Mouse (Mus musculus): Measurements from ENCODE around the gene Fam181b. TPM values are rescaled to one million over a fixed set of nuclear protein-coding genes. Genes with fewer than 3 reads are reported as not detected.
A peak's percentile ranks its signal among the peaks of the same experiment; 100 is the strongest.

The Fam181b gene
- total RNA-seq (2014; fragmentation: Nextera tagmentation), result not detected in 2 replicates
- total RNA-seq (2017), result 0.11 TPM in 1 of 2 replicates, not detected in the other
- polyA plus RNA-seq (2012), result not detected in 2 replicates

- no peaks in the 10 kb centered on the region for H3K36me3 ChIP-seq (replicated peaks)
- peaks cover 16% of the 10 kb centered on the region for H3K9me3 ChIP-seq (replicated peaks)
- ATAC-seq (ENCODE audit: extremely low read depth, insufficient number of reproducible peaks, low FRiP score, poor library complexity, severe bottlenecking) (no peak), DNase-seq (ENCODE audit: low spot score) (no peak)
- H3K4me3 ChIP-seq (ENCODE audit: low read depth, low read length), result peak within 1 kb of the TSS; percentile 27; the same call in 1 of the 2 replicates
- TF ChIP-seq POLR2AphosphoS5 (IDR thresholded peaks at IDR 0.05; ENCODE audit: insufficient replicate concordance, low read depth, low read length) (no peak), GATA1 (IDR thresholded peaks at IDR 0.05; ENCODE audit: borderline replicate concordance, low read length) (no peak), GATA2 (IDR thresholded peaks at IDR 0.05; ENCODE audit: borderline replicate concordance, low read depth, low read length) (no peak), CTCF (IDR thresholded peaks at IDR 0.05; ENCODE audit: low read depth, low read length) (no peak), TAL1 (conservative IDR thresholded peaks at IDR 0.05; ENCODE audit: low read depth, low read length) (no peak)
- H3K4me1 ChIP-seq (ENCODE audit: insufficient read depth, low read depth, low read length), result no peaks in the 10 kb centered on the region
- no peaks in the 10 kb centered on the region for H3K27me3 ChIP-seq (ENCODE audit: insufficient read depth, low read length)
These were observed at the start of gene Fam181b for GRCm38 (mm10) chr7:93079785-93080730. Gene Fam181b, plus strand, starts transcription at chr7:93079865.

GRCm38 (mm10) chr7:93037763-93038471, 41.7 kb upstream of the Fam181b start:
- no peak for DNase-seq (ENCODE audit: low spot score)
- ATAC-seq (ENCODE audit: extremely low read depth, insufficient number of reproducible peaks, low FRiP score, poor library complexity, severe bottlenecking), result no peak
- no peaks in the 10 kb centered on the region for H3K4me1 ChIP-seq (ENCODE audit: insufficient read depth, low read depth, low read length)
- no peaks in the 10 kb centered on the region for H3K36me3 ChIP-seq (replicated peaks)
- H3K27me3 ChIP-seq (ENCODE audit: insufficient read depth, low read length), result no peaks in the 10 kb centered on the region
- H3K4me3 ChIP-seq (ENCODE audit: low read depth, low read length), result no peak overlapping the region
- H3K9me3 ChIP-seq (replicated peaks), result no peaks in the 10 kb centered on the region
- TF ChIP-seq CTCF (IDR thresholded peaks at IDR 0.05; ENCODE audit: low read depth, low read length), result no peak
- no peak for TF ChIP-seq POLR2AphosphoS5 (IDR thresholded peaks at IDR 0.05; ENCODE audit: insufficient replicate concordance, low read depth, low read length)
- TF ChIP-seq TAL1 (conservative IDR thresholded peaks at IDR 0.05; ENCODE audit: low read depth, low read length), result no peak
- no peak for TF ChIP-seq GATA1 (IDR thresholded peaks at IDR 0.05; ENCODE audit: borderline replicate concordance, low read length)
- no peak for TF ChIP-seq GATA2 (IDR thresholded peaks at IDR 0.05; ENCODE audit: borderline replicate concordance, low read depth, low read length)

GRCm38 (mm10) chr7:93038472-93038828, 41.2 kb upstream of the Fam181b start:
- ATAC-seq (ENCODE audit: extremely low read depth, insufficient number of reproducible peaks, low FRiP score, poor library complexity, severe bottlenecking), result no peak
- no peaks in the 10 kb centered on the region for H3K9me3 ChIP-seq (replicated peaks)
- no peaks in the 10 kb centered on the region for H3K4me1 ChIP-seq (ENCODE audit: insufficient read depth, low read depth, low read length)
- H3K4me3 ChIP-seq (ENCODE audit: low read depth, low read length), result no peak overlapping the region
- TF ChIP-seq TAL1 (conservative IDR thresholded peaks at IDR 0.05; ENCODE audit: low read depth, low read length) (no peak), GATA1 (IDR thresholded peaks at IDR 0.05; ENCODE audit: borderline replicate concordance, low read length) (no peak), POLR2AphosphoS5 (IDR thresholded peaks at IDR 0.05; ENCODE audit: insufficient replicate concordance, low read depth, low read length) (no peak), GATA2 (IDR thresholded peaks at IDR 0.05; ENCODE audit: borderline replicate concordance, low read depth, low read length) (no peak), CTCF (IDR thresholded peaks at IDR 0.05; ENCODE audit: low read depth, low read length) (no peak)
- no peaks in the 10 kb centered on the region for H3K27me3 ChIP-seq (ENCODE audit: insufficient read depth, low read length)
- DNase-seq (ENCODE audit: low spot score), result no peak
- H3K36me3 ChIP-seq (replicated peaks), result no peaks in the 10 kb centered on the region

GRCm38 (mm10) chr7:93039542-93039941, 40.1 kb upstream of the Fam181b start:
- ATAC-seq (ENCODE audit: extremely low read depth, insufficient number of reproducible peaks, low FRiP score, poor library complexity, severe bottlenecking), result no peak

GRCm38 (mm10) chr7:93044359-93044758, 35.3 kb upstream of the Fam181b start:
- ATAC-seq (ENCODE audit: extremely low read depth, insufficient number of reproducible peaks, low FRiP score, poor library complexity, severe bottlenecking) (no peak), DNase-seq (ENCODE audit: low spot score) (no peak)
- no peaks in the 10 kb centered on the region for H3K36me3 ChIP-seq (replicated peaks)

More at GRCm38 (mm10) chr7:93039542-93039941, 40.1 kb upstream of the Fam181b start:
- Histone ChIP-seq H3K27me3 (ENCODE audit: insufficient read depth, low read length) (no peaks in the 10 kb centered on the region), H3K4me1 (ENCODE audit: insufficient read depth, low read depth, low read length) (no peaks in the 10 kb centered on the region), H3K36me3 (replicated peaks) (no peaks in the 10 kb centered on the region), H3K9me3 (replicated peaks) (no peaks in the 10 kb centered on the region), H3K4me3 (ENCODE audit: low read depth, low read length) (no peak overlapping the region)
- TF ChIP-seq TAL1 (conservative IDR thresholded peaks at IDR 0.05; ENCODE audit: low read depth, low read length), result no peak
- TF ChIP-seq POLR2AphosphoS5 (IDR thresholded peaks at IDR 0.05; ENCODE audit: insufficient replicate concordance, low read depth, low read length), result no peak
- no peak for TF ChIP-seq GATA1 (IDR thresholded peaks at IDR 0.05; ENCODE audit: borderline replicate concordance, low read length)
- no peak for TF ChIP-seq CTCF (IDR thresholded peaks at IDR 0.05; ENCODE audit: low read depth, low read length)
- TF ChIP-seq GATA2 (IDR thresholded peaks at IDR 0.05; ENCODE audit: borderline replicate concordance, low read depth, low read length), result no peak
- no peak for DNase-seq (ENCODE audit: low spot score)

GRCm38 (mm10) chr7:93044788-93045187, 34.9 kb upstream of the Fam181b start:
- TF ChIP-seq POLR2AphosphoS5 (IDR thresholded peaks at IDR 0.05; ENCODE audit: insufficient replicate concordance, low read depth, low read length) (no peak), GATA1 (IDR thresholded peaks at IDR 0.05; ENCODE audit: borderline replicate concordance, low read length) (no peak), TAL1 (conservative IDR thresholded peaks at IDR 0.05; ENCODE audit: low read depth, low read length) (no peak), GATA2 (IDR thresholded peaks at IDR 0.05; ENCODE audit: borderline replicate concordance, low read depth, low read length) (no peak), CTCF (IDR thresholded peaks at IDR 0.05; ENCODE audit: low read depth, low read length) (no peak)
- no peak overlapping the region for H3K4me3 ChIP-seq (ENCODE audit: low read depth, low read length)
- no peaks in the 10 kb centered on the region for H3K27me3 ChIP-seq (ENCODE audit: insufficient read depth, low read length)
- H3K9me3 ChIP-seq (replicated peaks), result no peaks in the 10 kb centered on the region
- ATAC-seq (ENCODE audit: extremely low read depth, insufficient number of reproducible peaks, low FRiP score, poor library complexity, severe bottlenecking) (no peak), DNase-seq (ENCODE audit: low spot score) (no peak)
- H3K36me3 ChIP-seq (replicated peaks), result no peaks in the 10 kb centered on the region
- H3K4me1 ChIP-seq (ENCODE audit: insufficient read depth, low read depth, low read length), result no peaks in the 10 kb centered on the region

More at GRCm38 (mm10) chr7:93044359-93044758, 35.3 kb upstream of the Fam181b start:
- TF ChIP-seq GATA1 (IDR thresholded peaks at IDR 0.05; ENCODE audit: borderline replicate concordance, low read length), result no peak
- TF ChIP-seq CTCF (IDR thresholded peaks at IDR 0.05; ENCODE audit: low read depth, low read length), result no peak
- TF ChIP-seq POLR2AphosphoS5 (IDR thresholded peaks at IDR 0.05; ENCODE audit: insufficient replicate concordance, low read depth, low read length), result no peak
- Histone ChIP-seq H3K9me3 (replicated peaks) (no peaks in the 10 kb centered on the region), H3K4me1 (ENCODE audit: insufficient read depth, low read depth, low read length) (no peaks in the 10 kb centered on the region), H3K27me3 (ENCODE audit: insufficient read depth, low read length) (no peaks in the 10 kb centered on the region), H3K4me3 (ENCODE audit: low read depth, low read length) (no peak overlapping the region)
